Mouse (Mus musculus) liver, adult (tissue): ENCODE data around the gene Zfp831.

Experiments used
- GATA4 ChIP-seq: IDR thresholded peaks from 2 replicates; pipeline ENCODE4 v1.6.1; 2014; ENCODE audit warnings: mild to moderate bottlenecking, low read length; ENCODE audit not compliant: insufficient replicate concordance

Zfp831 gene

DNA sequence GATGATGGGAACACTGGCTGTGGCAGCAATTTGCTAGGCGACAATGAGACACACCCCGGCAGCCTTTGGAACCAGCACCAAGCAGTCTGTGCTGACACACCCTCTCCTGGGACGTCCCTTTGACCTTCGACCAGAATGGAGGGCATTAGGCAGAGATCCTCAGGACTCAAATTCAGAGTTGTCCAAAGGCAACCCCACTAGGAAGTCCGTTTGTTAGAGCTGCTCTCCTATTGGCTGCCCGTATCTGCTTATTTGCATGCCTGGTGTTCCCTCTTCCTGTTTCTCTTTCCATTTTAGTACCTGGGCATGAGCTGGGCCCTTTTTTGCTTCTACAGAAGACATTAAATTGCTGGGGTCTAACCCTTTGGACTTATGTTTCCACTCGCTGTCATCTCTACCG is 105.0 kb downstream of the Zfp831 start:
- TF ChIP-seq GATA4, result no peak

DNA sequence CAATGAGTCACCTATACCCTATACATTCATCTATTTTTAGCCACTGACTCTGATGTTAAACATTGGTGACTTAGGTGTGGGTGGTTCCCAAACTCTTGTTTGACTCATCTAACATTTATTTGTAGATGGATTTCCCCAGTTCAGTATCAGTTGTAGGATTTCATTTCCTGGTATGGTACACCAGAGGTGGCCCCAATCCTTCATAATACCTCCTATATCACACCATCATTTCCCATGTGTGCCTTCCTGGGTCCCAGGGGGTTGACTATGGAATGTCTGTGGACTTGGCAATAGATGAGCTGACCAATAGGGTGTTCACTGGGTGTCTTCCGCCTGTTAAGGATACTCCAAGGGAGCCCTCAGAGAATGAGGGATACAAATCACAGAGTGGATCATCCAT is 109.9 kb downstream of the Zfp831 start:
- TF ChIP-seq GATA4, result no peak

DNA sequence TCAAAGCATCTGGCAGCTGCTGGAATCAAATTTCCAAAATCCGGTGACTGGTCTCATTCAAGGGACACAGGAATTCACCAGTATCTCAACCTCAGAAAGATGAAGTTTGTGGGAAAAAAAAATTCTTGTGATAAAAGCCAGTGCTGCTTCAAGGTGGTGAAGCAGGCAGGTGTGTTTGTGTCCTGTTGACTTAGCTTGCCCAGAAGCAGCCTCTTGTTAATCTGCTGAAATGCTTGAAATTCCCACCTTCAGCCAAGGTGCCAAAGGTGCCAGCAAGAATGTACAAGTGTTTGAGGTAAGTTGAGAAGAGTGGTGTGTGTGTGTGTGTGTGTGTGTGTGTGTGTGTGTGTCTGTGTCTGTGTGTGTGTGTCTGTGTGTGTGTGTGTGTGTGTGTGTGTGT is 110.9 kb downstream of the Zfp831 start:
- TF ChIP-seq GATA4, result no peak

DNA sequence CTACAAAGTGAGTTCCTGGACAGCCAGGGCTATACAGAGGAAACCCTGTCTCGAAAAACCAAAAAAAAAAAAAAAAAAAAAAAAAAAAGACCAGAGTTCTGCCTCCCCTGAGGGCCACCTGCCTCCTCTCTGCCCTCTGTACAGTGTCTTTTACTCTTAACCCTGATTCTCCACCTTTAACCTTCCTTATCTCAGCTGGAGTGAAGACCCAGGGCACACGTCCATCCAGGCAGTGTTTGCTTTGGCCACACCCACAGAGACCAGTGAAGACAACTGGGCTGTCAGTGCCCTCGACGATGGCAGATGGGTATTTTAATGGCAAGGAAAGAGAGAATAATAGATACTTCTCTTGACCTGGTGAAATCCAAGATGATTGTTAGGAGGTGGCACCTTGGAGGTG is 115.9 kb downstream of the Zfp831 start:
- peak; percentile 65 for TF ChIP-seq GATA4
